Mouse (Mus musculus): Measurements from ENCODE around the gene Rfc2. TPM values are rescaled to one million over a fixed set of nuclear protein-coding genes. Genes with fewer than 3 reads are reported as not detected.
A peak's percentile ranks its signal among the peaks of the same experiment; 100 is the strongest.

Gene Rfc2
- polyA plus RNA-seq, 1 experiment from 2014 or later = 196 TPM

DNA sequence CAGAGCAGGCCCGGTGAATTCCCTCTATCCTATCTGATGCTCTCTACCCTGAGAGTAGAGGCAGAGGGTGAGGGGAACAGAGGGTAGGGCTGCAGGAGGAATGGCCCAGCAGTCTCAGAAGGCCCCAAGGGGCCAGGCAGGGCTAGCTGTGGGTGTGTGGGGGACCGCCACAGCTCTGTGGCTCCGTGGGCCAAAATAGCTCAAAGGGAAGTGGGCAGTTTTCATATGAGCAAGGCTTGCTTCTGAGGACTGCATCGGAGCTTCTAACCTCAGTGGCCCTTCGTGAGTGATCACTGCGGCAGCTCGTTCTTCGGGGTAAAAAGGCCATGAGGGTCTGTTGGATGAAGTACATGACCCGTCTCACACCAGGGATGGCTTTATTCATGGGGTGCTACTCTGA, 32.6 kb downstream of the Rfc2 start:
- peaks cover 44% of the 10 kb centered on the region for H3K36me3 ChIP-seq
- no peaks in the 10 kb centered on the region for H3K27me3 ChIP-seq (replicated peaks)
- no peak overlapping the region for H3K27ac ChIP-seq (replicated peaks)
- no peaks in the 10 kb centered on the region for H3K4me1 ChIP-seq
- H3K4me3 ChIP-seq = no peak overlapping the region
- ATAC-seq (ENCODE audit: extremely low read depth, insufficient number of reproducible peaks, low FRiP score, low TSS enrichment) = no peak
- no peak overlapping the region for H3K9ac ChIP-seq
- H3K4me2 ChIP-seq = no peak overlapping the region
- H3K9me3 ChIP-seq = no peaks in the 10 kb centered on the region
- WGBS = 80% methylated on average over 9 of the region's 9 CpGs

DNA sequence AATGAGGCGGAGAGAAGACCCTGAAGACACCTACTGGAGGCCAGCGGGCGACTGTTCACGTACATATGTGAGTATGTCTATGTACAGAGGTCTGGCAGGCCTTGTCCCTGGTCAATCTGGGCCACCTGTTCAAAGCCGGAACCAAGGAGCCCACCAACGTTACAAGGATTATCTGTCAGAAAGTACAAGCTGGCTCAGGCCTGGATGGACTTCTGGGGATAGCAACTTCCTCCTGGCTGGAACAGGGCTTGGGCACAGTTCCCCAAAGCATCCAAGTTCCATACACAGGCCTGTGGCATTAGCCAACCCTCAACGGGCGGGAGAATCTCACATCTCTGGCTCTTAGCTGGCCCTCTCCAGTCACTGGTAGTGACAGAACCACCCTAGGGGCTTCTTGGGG, 33.1 kb downstream of the Rfc2 start:
- no peak overlapping the region for H3K4me2 ChIP-seq
- H3K27ac ChIP-seq (replicated peaks) = no peak overlapping the region
- H3K36me3 ChIP-seq = peaks cover 50% of the 10 kb centered on the region
- WGBS = 86% methylated on average over 8 of the region's 8 CpGs
- H3K9me3 ChIP-seq = no peaks in the 10 kb centered on the region
- H3K27me3 ChIP-seq (replicated peaks) = no peaks in the 10 kb centered on the region
- no peak for ATAC-seq (ENCODE audit: extremely low read depth, insufficient number of reproducible peaks, low FRiP score, low TSS enrichment)
- no peak overlapping the region for H3K9ac ChIP-seq
- H3K4me1 ChIP-seq = no peaks in the 10 kb centered on the region
- H3K4me3 ChIP-seq = no peak overlapping the region

DNA sequence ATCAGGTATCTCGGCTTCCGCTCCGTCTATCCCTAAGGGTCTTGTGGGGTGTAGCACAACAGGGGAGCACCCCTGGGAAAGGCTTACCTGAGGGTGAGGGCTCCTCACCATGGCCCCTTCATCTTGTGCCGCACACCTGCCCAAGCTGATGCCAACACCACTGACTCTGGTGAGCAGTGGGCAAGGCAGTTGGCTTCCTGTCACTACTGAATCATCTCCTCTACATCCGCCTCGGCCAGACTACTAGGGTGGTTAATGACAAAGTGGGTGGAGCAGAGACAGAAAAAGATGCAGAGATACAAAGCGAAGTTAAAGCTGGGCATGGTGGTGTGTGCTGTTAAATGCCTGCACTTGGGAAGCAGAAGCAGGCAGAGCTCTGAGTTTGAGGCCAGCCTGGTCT, 33.6 kb downstream of the Rfc2 start, which contains the start of gene Lat2:
TSS of gene Lat2 (minus strand) at position 224 of the 400 bp plus-strand sequence.
- no peak within 1 kb of the TSS for H3K4me2 ChIP-seq

DNA sequence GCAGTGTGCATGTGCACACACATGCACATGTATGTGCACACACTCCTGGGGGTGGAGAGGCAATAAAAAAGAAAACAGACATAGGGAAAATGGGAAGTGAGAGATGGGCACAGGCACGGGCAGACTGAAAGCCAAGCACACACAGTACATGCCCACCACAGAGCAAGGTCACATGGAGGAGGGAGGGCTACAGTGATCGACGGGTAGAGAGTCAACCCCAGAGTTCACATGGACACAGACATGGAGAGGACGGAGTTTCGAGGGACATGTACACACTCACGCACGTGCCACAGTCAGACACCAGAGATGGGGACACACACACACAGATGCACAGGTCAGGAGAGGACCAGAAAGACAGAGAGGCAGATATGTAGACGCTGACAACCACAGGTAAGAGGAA, 34.2 kb downstream of the Rfc2 start:
- Histone ChIP-seq H3K27me3 (replicated peaks) (no peaks in the 10 kb centered on the region), H3K9ac (no peak overlapping the region), H3K4me3 (no peak overlapping the region), H3K27ac (replicated peaks) (no peak overlapping the region), H3K4me1 (peaks cover 5% of the 10 kb centered on the region), H3K4me2 (no peak overlapping the region), H3K36me3 (peaks cover 61% of the 10 kb centered on the region), H3K9me3 (no peaks in the 10 kb centered on the region)
- 85% methylated on average over 8 of the region's 8 CpGs for WGBS
- no peak for ATAC-seq (ENCODE audit: extremely low read depth, insufficient number of reproducible peaks, low FRiP score, low TSS enrichment)

More for the DNA sequence above, 33.6 kb downstream of the Rfc2 start, which contains the start of gene Lat2:
- Histone ChIP-seq H3K9ac (no peak within 1 kb of the TSS), H3K27me3 (replicated peaks) (no peaks in the 10 kb centered on the region), H3K4me3 (no peak within 1 kb of the TSS), H3K36me3 (peaks cover 55% of the 10 kb centered on the region), H3K9me3 (no peaks in the 10 kb centered on the region), H3K27ac (replicated peaks) (no peak within 1 kb of the TSS), H3K4me1 (no peaks in the 10 kb centered on the region; the same call in 1 of the 2 replicates)
- ATAC-seq (ENCODE audit: extremely low read depth, insufficient number of reproducible peaks, low FRiP score, low TSS enrichment) = no peak
- WGBS = 85% methylated on average over 7 of the region's 7 CpGs

DNA sequence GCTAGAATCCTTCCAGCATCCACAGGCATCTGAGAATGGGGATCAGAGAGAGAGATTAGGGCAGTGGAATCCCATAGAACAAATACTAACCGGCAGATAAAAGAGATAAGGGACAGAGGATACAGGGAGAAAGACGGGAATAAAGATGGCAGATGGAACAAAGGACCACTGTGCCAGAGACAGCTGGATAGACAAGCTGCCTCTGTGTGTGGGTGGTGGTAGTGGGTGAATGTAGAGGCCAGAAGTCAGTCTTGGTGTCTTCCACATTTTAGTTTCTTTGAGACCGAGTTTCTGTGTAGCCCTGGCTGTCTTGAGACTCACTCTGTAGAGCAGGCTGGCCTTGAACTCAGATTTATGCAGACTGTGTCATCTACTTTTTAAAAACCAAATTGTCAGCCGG, 34.6 kb downstream of the Rfc2 start:
- Histone ChIP-seq H3K27ac (replicated peaks) (no peak overlapping the region), H3K9ac (no peak overlapping the region), H3K36me3 (peaks cover 65% of the 10 kb centered on the region), H3K9me3 (no peaks in the 10 kb centered on the region), H3K4me3 (no peak overlapping the region), H3K27me3 (replicated peaks) (no peaks in the 10 kb centered on the region), H3K4me2 (no peak overlapping the region), H3K4me1 (peaks cover 9% of the 10 kb centered on the region)
- no peak for ATAC-seq (ENCODE audit: extremely low read depth, insufficient number of reproducible peaks, low FRiP score, low TSS enrichment)
- 65% methylated on average over 4 of the region's 4 CpGs for WGBS

GRCm38 (mm10) chr5:134617071-134617470, 35.9 kb downstream of the Rfc2 start:
- Histone ChIP-seq H3K27me3 (replicated peaks) (no peaks in the 10 kb centered on the region), H3K9ac (no peak overlapping the region), H3K27ac (replicated peaks) (no peak overlapping the region), H3K9me3 (no peaks in the 10 kb centered on the region), H3K4me3 (no peak overlapping the region), H3K4me2 (no peak overlapping the region), H3K4me1 (peaks cover 9% of the 10 kb centered on the region), H3K36me3 (peaks cover 78% of the 10 kb centered on the region)
- no peak for ATAC-seq (ENCODE audit: extremely low read depth, insufficient number of reproducible peaks, low FRiP score, low TSS enrichment)
- WGBS = 62% methylated on average over 3 of the region's 3 CpGs

DNA sequence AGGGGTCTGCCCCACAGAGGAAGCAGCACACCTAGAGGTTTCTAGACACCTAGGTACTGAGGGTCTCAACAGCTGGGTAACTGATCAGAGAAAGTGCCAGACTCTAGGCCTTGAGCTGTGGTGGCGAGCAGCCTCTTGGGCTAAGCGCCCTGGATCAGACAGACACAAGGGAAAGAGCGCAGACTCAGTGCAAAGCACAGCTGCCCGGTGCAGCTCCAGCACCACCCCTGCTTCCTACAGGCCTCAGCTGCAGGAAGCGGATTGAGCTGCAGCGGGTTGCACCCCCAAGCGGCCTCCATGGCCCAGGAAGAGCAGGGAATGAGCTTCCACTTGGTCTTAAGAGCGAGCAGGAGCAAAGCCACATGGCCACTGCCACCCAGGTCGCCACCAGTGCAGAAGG, 39.3 kb downstream of the Rfc2 start:
- Histone ChIP-seq H3K4me2 (no peak overlapping the region), H3K9ac (no peak overlapping the region), H3K4me1 (peaks cover 9% of the 10 kb centered on the region), H3K36me3 (peaks cover 100% of the 10 kb centered on the region), H3K27me3 (replicated peaks) (no peaks in the 10 kb centered on the region), H3K27ac (replicated peaks) (peak overlapping the region; percentile 58), H3K9me3 (no peaks in the 10 kb centered on the region), H3K4me3 (no peak overlapping the region)
- WGBS = 91% methylated on average over 9 of the region's 9 CpGs
- ATAC-seq (ENCODE audit: extremely low read depth, insufficient number of reproducible peaks, low FRiP score, low TSS enrichment) = no peak

DNA sequence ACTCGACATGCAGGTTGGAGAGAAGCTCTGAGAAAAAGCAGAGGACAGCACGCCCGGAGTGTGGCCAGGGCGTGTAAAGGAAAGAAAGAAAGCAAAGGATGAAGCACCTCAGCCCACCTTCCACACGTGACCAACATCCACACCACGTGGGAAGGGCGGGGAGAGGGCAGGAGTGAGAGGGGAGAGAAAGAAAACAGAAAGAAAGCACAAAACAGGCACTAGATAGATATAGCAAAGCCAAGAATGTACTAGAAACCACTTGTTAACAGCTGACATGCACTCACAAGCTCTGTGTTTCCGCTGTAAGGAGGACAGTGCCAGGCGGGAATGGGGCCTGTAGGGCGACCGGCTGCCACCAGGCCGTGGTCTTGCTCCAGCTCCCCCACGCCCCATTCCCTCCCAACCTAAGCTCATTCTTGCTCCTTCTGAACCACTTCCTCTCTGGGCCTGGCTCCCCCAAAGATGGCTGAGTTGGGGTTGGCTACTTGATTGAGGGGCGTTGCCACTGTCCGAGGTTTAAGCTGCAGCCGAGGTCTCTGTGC, 40.0 kb downstream of the Rfc2 start:
- Histone ChIP-seq H3K9me3 (no peaks in the 10 kb centered on the region), H3K4me2 (no peak overlapping the region), H3K9ac (no peak overlapping the region), H3K4me3 (no peak overlapping the region), H3K27me3 (replicated peaks) (no peaks in the 10 kb centered on the region), H3K4me1 (peaks cover 9% of the 10 kb centered on the region), H3K27ac (replicated peaks) (no peak overlapping the region), H3K36me3 (peaks cover 100% of the 10 kb centered on the region)
- no peak for ATAC-seq (ENCODE audit: extremely low read depth, insufficient number of reproducible peaks, low FRiP score, low TSS enrichment)
- WGBS = 81% methylated on average over 16 of the region's 16 CpGs

DNA sequence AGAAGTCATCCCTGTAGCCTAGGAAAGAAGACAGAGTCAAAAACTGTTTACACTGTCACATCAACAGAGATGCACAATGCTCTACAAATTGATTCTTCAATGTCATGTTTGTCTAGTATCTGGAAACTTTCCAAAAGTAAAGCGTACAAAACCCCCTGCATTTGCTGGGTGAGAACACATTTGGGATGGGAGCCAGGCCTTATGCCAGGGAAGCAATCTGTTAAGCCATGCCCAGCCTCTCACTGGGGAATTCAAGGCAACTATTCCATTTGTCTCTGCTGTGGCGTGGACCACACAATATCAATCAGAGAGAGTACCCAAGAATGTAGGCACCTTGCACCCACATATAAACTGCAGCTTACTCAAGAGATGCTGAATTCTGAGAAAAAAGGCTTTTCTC, 40.9 kb downstream of the Rfc2 start:
- H3K9me3 ChIP-seq = no peaks in the 10 kb centered on the region
- H3K27ac ChIP-seq (replicated peaks) = no peak overlapping the region
- no peak overlapping the region for H3K9ac ChIP-seq
- H3K27me3 ChIP-seq (replicated peaks) = no peaks in the 10 kb centered on the region
- H3K4me2 ChIP-seq = no peak overlapping the region
- no peak overlapping the region for H3K4me3 ChIP-seq
- peaks cover 100% of the 10 kb centered on the region for H3K36me3 ChIP-seq
- 87% methylated on average over 2 of the region's 2 CpGs for WGBS
- H3K4me1 ChIP-seq = peaks cover 9% of the 10 kb centered on the region
- ATAC-seq (ENCODE audit: extremely low read depth, insufficient number of reproducible peaks, low FRiP score, low TSS enrichment) = no peak

GRCm38 (mm10) chr5:134629508-134629907, 48.3 kb downstream of the Rfc2 start:
- H3K36me3 ChIP-seq = peaks cover 93% of the 10 kb centered on the region
- H3K27ac ChIP-seq (replicated peaks) = no peak overlapping the region
- no peak overlapping the region for H3K4me2 ChIP-seq
- ATAC-seq (ENCODE audit: extremely low read depth, insufficient number of reproducible peaks, low FRiP score, low TSS enrichment) = no peak
- no peak overlapping the region for H3K4me3 ChIP-seq
- H3K4me1 ChIP-seq = peaks cover 52% of the 10 kb centered on the region
- H3K27me3 ChIP-seq (replicated peaks) = no peaks in the 10 kb centered on the region
- no peak overlapping the region for H3K9ac ChIP-seq
- H3K9me3 ChIP-seq = no peaks in the 10 kb centered on the region
- 37% methylated on average over 4 of the region's 4 CpGs for WGBS

DNA sequence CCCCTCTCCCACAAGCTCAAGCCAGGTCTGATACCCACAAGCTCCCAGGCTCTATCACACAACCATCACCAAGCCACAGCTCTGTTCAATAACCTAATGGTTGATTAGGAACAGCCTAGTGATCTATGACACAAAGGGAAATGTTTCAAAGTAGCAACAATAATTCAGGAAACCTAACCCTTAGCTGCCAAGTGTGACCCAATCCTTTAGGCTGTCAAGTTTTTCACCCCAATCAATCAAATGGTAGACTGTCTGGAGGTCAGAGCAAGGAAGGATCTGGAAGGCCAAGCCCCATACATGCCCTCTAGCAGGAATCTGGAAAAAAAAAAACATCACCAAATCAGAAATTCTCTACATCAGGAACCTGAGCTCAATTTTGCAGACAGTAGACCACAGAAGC, 49.7 kb downstream of the Rfc2 start:
- Histone ChIP-seq H3K27me3 (replicated peaks) (no peaks in the 10 kb centered on the region), H3K4me2 (no peak overlapping the region), H3K9me3 (no peaks in the 10 kb centered on the region), H3K9ac (no peak overlapping the region), H3K4me1 (peaks cover 55% of the 10 kb centered on the region), H3K36me3 (peaks cover 91% of the 10 kb centered on the region), H3K27ac (replicated peaks) (no peak overlapping the region), H3K4me3 (no peak overlapping the region)
- ATAC-seq (ENCODE audit: extremely low read depth, insufficient number of reproducible peaks, low FRiP score, low TSS enrichment) = no peak

GRCm38 (mm10) chr5:134632841-134633240, 51.7 kb downstream of the Rfc2 start:
- Histone ChIP-seq H3K9me3 (no peaks in the 10 kb centered on the region), H3K27ac (replicated peaks) (no peak overlapping the region), H3K4me3 (no peak overlapping the region), H3K36me3 (peaks cover 85% of the 10 kb centered on the region), H3K4me1 (peaks cover 67% of the 10 kb centered on the region), H3K27me3 (replicated peaks) (no peaks in the 10 kb centered on the region), H3K9ac (no peak overlapping the region), H3K4me2 (no peak overlapping the region)
- no peak for ATAC-seq (ENCODE audit: extremely low read depth, insufficient number of reproducible peaks, low FRiP score, low TSS enrichment)
- WGBS = 67% methylated on average over 2 of the region's 2 CpGs
